ENCODE assay signal across 8 mouse cellular contexts in the genomic region with DNA sequence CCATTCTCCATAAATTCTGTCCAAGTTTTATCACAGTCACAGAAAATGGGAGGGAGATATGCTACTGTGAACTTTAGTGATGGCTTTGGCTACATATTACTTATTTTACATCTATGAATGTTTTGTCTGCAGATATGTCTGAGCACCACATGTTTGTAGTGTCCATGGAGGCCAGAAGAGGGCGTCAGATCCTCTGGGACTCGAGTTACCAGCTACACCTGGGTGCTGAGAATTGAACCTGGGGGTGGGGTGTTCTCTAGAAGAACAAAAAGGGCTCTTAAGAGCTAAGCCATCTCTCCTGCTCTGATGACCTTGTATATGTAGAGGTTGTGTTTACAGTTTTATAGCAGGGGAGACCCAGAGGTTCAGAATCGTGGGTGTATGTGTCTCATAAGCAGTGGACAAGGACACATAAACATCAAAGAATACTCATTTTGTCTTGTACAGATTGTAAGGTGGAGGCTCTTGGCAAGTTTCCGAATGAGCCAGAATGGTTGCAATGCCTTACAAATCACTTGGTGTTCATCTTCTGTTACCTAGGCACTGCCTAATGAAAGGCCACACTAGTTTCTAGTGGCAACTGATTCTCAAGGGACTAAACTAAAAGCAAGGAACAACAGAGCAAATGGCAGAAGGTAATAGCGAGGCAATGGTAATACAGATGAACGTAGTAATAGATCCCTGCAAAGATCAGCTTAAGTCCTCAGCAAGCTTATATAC. TPM values are rescaled to one million over a fixed set of nuclear protein-coding genes. Genes with fewer than 3 reads are reported as not detected.
A peak's percentile ranks its signal among the peaks of the same experiment; 100 is the strongest.
DNase-seq lines count a peak whose midpoint lies in the region; ATAC-seq and TF ChIP-seq lines count a peak whose summit lies in the region.

No protein-coding gene starts in this region.

- 55% methylated on average over 6 of the region's 6 CpGs for WGBS in heart, embryonic 16.5 days
- WGBS in hindbrain, postnatal 0 days = 42% methylated on average over 6 of the region's 6 CpGs
- WGBS in midbrain, postnatal 0 days = 44% methylated on average over 6 of the region's 6 CpGs

- H3K9ac ChIP-seq in heart, embryonic 16.5 days (ENCODE audit: low read length) = peak overlapping the region; percentile 98; the same call in 1 of the 2 replicates
- H3K9ac ChIP-seq in hindbrain, postnatal 0 days (replicated peaks; ENCODE audit: low read length) = peak overlapping the region; percentile 95; the same call in 1 of the 2 replicates
- 0 out of 2 replicates have a peak overlapping the region, but pooled peaks have one; percentile 84 for H3K9ac ChIP-seq in midbrain, postnatal 0 days (replicated peaks; ENCODE audit: low read length, poor library complexity, severe bottlenecking)

- H3K4me1 ChIP-seq in heart, embryonic 16.5 days (ENCODE audit: control insufficient read depth, insufficient read depth, low read length) = peaks cover 13% of the 10 kb centered on the region
- H3K4me1 ChIP-seq in hindbrain, postnatal 0 days (ENCODE audit: insufficient read depth, low read length) = peaks cover 13% of the 10 kb centered on the region; the same call in 1 of the 2 replicates
- H3K4me1 ChIP-seq in midbrain, postnatal 0 days (ENCODE audit: insufficient read depth, low read length) = peaks cover 6% of the 10 kb centered on the region; the same call in 1 of the 2 replicates

- no peaks in the 10 kb centered on the region for H3K27me3 ChIP-seq in heart, embryonic 16.5 days (ENCODE audit: control insufficient read depth, insufficient read depth, low read length)
- no peaks in the 10 kb centered on the region for H3K27me3 ChIP-seq in hindbrain, postnatal 0 days (ENCODE audit: insufficient read depth, low read length)
- H3K27me3 ChIP-seq in midbrain, postnatal 0 days (ENCODE audit: insufficient read depth, low read length) = no peaks in the 10 kb centered on the region

- TF ChIP-seq CTCF in hindbrain, postnatal 0 days (IDR thresholded peaks at IDR 0.05; ENCODE audit: low read depth) = no peak
- TF ChIP-seq CTCF in midbrain, postnatal 0 days (IDR thresholded peaks at IDR 0.05) = peak; percentile 51

- H3K9me3 ChIP-seq in heart, embryonic 16.5 days (replicated peaks; ENCODE audit: control insufficient read depth, low read length) = no peaks in the 10 kb centered on the region
- no peaks in the 10 kb centered on the region for H3K9me3 ChIP-seq in hindbrain, postnatal 0 days (ENCODE audit: low read length)
- H3K9me3 ChIP-seq in midbrain, postnatal 0 days (ENCODE audit: low read length) = no peaks in the 10 kb centered on the region

- H3K4me3 ChIP-seq in heart, embryonic 16.5 days (ENCODE audit: low read length) = peak overlapping the region; percentile 96; the same call in 1 of the 2 replicates
- peak overlapping the region; percentile 98 for H3K4me3 ChIP-seq in hindbrain, postnatal 0 days (ENCODE audit: low read length)
- H3K4me3 ChIP-seq in midbrain, postnatal 0 days (ENCODE audit: low read depth, low read length) = peak overlapping the region; percentile 91

- H3K27ac ChIP-seq in heart, embryonic 16.5 days (ENCODE audit: low read length) = no peak overlapping the region
- H3K27ac ChIP-seq in hindbrain, postnatal 0 days = peak overlapping the region; percentile 96
- peak overlapping the region; percentile 94 for H3K27ac ChIP-seq in midbrain, postnatal 0 days (ENCODE audit: low read depth, low read length)

- DNase-seq in heart, adult 18-20 months = no peak
- peak; percentile 26 for DNase-seq in MEL-GATA-1-ER (ENCODE audit: extremely low read depth, low read depth)
- DNase-seq in hindbrain, postnatal 0 days (ENCODE audit: low spot score) = peak; percentile 20
- peak; percentile 10 for DNase-seq in midbrain, postnatal 0 days (ENCODE audit: low spot score)
- no peak for DNase-seq in urinary bladder, adult 2 months (ENCODE audit: low spot score)
- DNase-seq in cerebellum, postnatal 25 days = no peak
- no peak for DNase-seq in kidney, postnatal 36 days

- no peaks in the 10 kb centered on the region for H3K36me3 ChIP-seq in heart, embryonic 16.5 days (ENCODE audit: control insufficient read depth, insufficient read depth)
- no peaks in the 10 kb centered on the region for H3K36me3 ChIP-seq in hindbrain, postnatal 0 days (ENCODE audit: insufficient read depth, low read length)
- no peaks in the 10 kb centered on the region for H3K36me3 ChIP-seq in midbrain, postnatal 0 days (ENCODE audit: insufficient read depth, low read length)

- H3K4me2 ChIP-seq in heart, embryonic 16.5 days (ENCODE audit: low read depth, low read length) = peak overlapping the region; percentile 88
- peak overlapping the region; percentile 64 for H3K4me2 ChIP-seq in hindbrain, postnatal 0 days (ENCODE audit: low read depth, low read length)
- H3K4me2 ChIP-seq in midbrain, postnatal 0 days (ENCODE audit: low read depth, low read length, poor library complexity, severe bottlenecking) = peak overlapping the region; percentile 81

- ATAC-seq in heart, embryonic 16.5 days (replicated peaks; ENCODE audit: extremely low read depth, insufficient read depth, low FRiP score) = no peak
- ATAC-seq in hindbrain, postnatal 0 days = no peak
- ATAC-seq in midbrain, postnatal 0 days (ENCODE audit: low FRiP score) = no peak

RNA-seq across cellular contexts. Expression of gene Rnf145, which starts 1.0 kb away (rescaled TPM):
- 50.5 and 53.5 TPM in 2 replicates for polyA plus RNA-seq in heart, embryonic 16.5 days (2015; fragmentation: Nextera tagmentation; extraction: Ambion mirVana)
- 10 to 100 TPM; 13.5 to 14.1 TPM for total RNA-seq in heart, adult 18-20 months (2021)
- total RNA-seq in hindbrain, postnatal 0 days (2014; rRNA removed) = 108 and 122 TPM in 2 replicates
- polyA plus RNA-seq in hindbrain, postnatal 0 days (2015; fragmentation: Nextera tagmentation; extraction: Ambion mirVana) = 91.8 and 92.9 TPM in 2 replicates
- total RNA-seq in midbrain, postnatal 0 days (2014; rRNA removed) = 115 and 119 TPM in 2 replicates
- polyA plus RNA-seq in midbrain, postnatal 0 days (2015; fragmentation: Nextera tagmentation; extraction: Ambion mirVana) = 101 and 104 TPM in 2 replicates
- polyA plus RNA-seq in urinary bladder, adult 2 months (2012; rRNA removed) = 89.3 and 99.8 TPM in 2 replicates

RNA-seq across cellular contexts. Expression of gene Ublcp1, which starts 47.4 kb away (rescaled TPM):
- 44.3 and 44.5 TPM in 2 replicates for polyA plus RNA-seq in heart, embryonic 16.5 days (2015; fragmentation: Nextera tagmentation; extraction: Ambion mirVana)
- 10 to 100 TPM; 36.0 to 40.8 TPM for total RNA-seq in heart, adult 18-20 months (2021)
- total RNA-seq in hindbrain, postnatal 0 days (2014; rRNA removed) = 19.9 and 23.6 TPM in 2 replicates
- 48.8 and 50.4 TPM in 2 replicates for polyA plus RNA-seq in hindbrain, postnatal 0 days (2015; fragmentation: Nextera tagmentation; extraction: Ambion mirVana)
- 29.2 and 40.4 TPM in 2 replicates for total RNA-seq in midbrain, postnatal 0 days (2014; rRNA removed)
- 48.8 and 54.1 TPM in 2 replicates for polyA plus RNA-seq in midbrain, postnatal 0 days (2015; fragmentation: Nextera tagmentation; extraction: Ambion mirVana)
- 43.9 and 50.8 TPM in 2 replicates for polyA plus RNA-seq in urinary bladder, adult 2 months (2012; rRNA removed)

Comparison
In these comparisons a context has a peak if more than half of its experiments do, and no peak if none do; other contexts are left out.
1. DNase-seq: peak in MEL-GATA-1-ER (single experiment), hindbrain, postnatal 0 days (single experiment) and midbrain, postnatal 0 days (single experiment); none in heart, adult 18-20 months (0 of 2), urinary bladder, adult 2 months (single experiment), cerebellum, postnatal 25 days (0 of 2) and kidney, postnatal 36 days (0 of 2).
2. Peak in every context shown above with its lines, with median percentiles within 50 percentile points of each other: H3K4me2 ChIP-seq, H3K4me3 ChIP-seq and H3K9ac ChIP-seq.